Mouse (Mus musculus): ENCODE data around the gene Slc35b2.
A peak's percentile ranks its signal among the peaks of the same experiment; 100 is the strongest.

The Slc35b2 gene

DNA sequence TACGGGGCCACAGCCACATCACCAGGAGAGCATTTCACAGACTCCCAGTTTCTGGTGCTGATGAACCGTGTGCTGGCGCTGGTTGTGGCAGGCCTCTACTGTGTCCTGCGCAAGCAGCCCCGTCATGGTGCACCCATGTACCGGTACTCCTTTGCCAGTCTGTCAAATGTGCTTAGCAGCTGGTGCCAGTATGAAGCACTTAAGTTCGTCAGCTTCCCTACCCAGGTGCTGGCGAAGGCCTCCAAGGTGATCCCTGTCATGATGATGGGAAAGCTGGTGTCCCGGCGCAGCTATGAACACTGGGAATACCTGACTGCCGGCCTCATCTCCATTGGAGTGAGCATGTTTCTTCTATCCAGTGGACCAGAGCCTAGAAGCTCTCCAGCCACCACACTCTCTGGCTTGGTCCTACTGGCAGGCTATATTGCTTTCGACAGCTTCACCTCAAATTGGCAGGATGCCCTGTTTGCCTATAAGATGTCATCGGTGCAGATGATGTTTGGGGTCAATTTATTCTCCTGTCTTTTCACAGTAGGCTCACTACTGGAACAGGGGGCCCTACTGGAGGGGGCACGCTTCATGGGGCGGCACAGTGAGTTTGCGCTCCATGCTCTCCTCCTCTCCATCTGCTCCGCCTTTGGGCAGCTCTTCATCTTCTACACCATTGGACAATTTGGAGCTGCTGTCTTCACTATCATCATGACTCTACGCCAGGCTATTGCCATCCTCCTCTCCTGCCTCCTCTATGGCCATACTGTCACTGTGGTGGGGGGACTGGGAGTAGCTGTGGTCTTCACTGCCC lies 2.9 kb downstream of the Slc35b2 start:
- DNase-seq = no peak

GRCm38 (mm10) chr17:45567162-45567601 lies 3.5 kb downstream of the Slc35b2 start:
- DNase-seq = no peak

DNA sequence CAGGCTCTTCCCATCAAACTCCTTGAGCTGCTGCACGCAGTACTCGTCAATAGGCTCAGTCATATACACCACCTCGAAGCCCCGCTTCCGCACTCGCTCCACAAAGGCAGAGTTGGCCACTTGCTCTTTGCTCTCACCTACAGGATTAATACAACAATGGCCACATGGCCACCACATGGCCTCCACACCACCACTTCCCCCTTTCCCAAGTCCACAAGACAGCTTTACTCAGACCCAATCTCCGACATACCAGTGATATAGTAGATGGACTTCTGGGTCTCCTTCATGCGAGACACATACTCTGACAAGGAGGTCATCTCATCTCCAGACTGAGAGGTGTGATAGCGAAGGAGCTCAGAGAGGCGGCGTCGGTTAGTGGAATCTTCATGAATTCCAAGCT lies 5.3 kb downstream of the Slc35b2 start:
- DNase-seq = no peak

- DNase-seq = no peak
Observed at GRCm38 (mm10) chr17:45569999-45570398, 6.3 kb downstream of the Slc35b2 start.

DNA sequence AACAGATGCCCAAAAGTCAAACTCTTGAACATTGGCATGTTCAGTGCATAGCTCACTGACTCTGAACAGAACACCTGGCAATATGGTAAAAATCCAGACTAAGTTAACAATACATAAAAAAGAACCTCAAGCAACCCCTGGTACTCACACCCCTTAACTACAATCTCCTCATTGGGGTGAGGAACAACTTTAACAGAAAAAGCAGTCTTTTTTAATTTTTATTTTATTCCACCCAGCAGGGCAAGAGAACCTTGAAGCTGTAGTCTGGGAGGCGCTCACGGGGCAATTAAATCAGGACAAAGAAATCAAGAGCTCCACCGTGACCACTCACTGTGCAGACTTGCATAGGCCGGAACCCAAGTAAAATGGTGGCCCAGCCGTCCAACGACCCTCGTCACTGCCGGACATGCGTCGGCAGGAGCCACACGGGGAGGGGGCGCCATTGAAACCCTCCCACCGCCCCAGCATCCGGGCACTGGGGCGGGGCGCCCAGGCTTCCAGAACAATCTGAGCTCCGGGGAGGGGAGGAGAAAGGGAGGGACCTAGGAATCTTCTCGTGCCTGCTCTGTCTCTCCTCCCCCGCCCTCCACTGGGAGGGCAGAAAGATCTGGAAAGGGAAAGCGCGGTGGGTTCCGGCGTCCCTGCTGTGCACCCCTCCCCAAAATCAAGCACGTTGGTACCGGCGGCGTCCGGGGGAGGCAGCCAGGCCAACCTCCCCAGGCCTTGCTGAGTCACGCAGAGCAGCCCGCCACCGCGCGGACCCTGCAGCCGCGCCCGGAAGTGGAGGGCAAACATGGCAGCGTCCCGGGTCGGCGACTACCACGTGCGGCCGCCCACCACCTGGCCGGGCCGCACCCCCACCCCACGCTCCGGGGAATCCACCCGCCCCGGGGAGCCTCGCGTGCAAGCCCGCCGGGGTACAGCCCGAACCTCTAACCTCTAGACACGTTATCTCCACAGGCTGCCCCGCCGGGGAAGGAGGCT lies 8.7 kb downstream of the Slc35b2 start:
- DNase-seq = peak; percentile 92

- DNase-seq = peak; percentile 100
Observed at GRCm38 (mm10) chr17:45573087-45573779, 9.6 kb downstream of the Slc35b2 start, which contains the start of gene Hsp90ab1. TSS of gene Hsp90ab1 (minus strand) at chr17:45573271.

GRCm38 (mm10) chr17:45573780-45574123 lies 10.1 kb downstream of the Slc35b2 start:
- peak; percentile 99 for DNase-seq

- DNase-seq = peak; percentile 76
Observed at GRCm38 (mm10) chr17:45574129-45574761, 10.6 kb downstream of the Slc35b2 start.

DNA sequence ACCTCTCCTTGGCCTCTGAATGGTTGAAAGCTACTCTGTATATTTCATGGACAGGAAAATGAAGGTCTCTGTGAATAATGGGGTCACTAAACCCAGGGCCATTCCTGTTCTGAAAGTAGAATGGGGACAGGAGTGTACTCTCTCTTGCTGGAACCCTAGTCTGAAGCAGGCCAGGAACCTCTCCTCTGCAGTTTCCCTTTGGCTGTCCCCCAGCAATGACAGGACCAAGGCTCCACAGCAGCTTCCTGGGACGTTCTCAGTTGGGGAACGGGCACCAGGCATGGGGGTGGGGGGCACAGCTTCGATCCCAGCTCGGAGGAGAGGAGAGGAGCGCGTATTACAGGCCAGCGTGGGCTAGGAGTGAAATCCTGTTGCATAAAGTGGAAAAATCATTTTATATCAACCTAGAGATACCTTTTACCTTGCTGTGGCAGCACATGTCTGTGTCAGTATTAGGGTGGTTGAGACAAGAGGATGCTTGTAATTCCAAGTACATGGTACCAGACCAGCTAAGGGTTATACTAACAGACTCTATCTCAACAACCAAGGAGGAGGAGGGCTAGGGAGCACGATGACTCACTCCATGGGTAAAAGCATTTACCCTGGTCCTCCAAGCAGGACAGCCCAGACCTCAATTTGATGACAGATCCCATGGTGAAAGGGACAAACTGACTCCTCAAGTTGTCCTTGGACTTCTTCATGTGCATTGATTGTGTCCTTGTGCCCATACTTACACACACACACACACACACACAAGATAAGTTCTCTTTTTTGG lies 11.6 kb downstream of the Slc35b2 start:
- DNase-seq = no peak

GRCm38 (mm10) chr17:45578242-45578641 lies 14.6 kb downstream of the Slc35b2 start:
- DNase-seq = no peak

DNA sequence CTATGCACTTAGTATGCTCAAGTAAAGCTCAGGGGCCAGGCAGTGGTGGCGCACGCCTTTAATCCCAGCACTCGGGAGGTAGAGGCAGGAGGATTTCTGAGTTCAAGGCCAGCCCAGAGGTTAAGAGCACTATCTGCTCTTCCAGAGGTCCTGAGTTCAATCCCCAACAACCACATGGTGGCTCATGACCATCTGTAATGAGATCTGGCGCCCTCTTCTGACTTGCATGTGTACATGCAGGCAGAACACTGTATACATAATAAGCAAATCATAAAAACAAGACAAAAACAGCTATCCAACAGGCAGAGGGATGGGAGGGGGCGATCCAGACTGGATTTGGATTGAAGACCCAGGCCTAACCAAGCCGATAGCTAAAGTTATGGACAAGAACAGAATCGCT lies 15.2 kb downstream of the Slc35b2 start:
- DNase-seq = no peak

GRCm38 (mm10) chr17:45579554-45579953 lies 15.9 kb downstream of the Slc35b2 start:
- peak; percentile 57 for DNase-seq

- DNase-seq = peak; percentile 70
Observed at GRCm38 (mm10) chr17:45580958-45581477, 17.3 kb downstream of the Slc35b2 start.

DNA sequence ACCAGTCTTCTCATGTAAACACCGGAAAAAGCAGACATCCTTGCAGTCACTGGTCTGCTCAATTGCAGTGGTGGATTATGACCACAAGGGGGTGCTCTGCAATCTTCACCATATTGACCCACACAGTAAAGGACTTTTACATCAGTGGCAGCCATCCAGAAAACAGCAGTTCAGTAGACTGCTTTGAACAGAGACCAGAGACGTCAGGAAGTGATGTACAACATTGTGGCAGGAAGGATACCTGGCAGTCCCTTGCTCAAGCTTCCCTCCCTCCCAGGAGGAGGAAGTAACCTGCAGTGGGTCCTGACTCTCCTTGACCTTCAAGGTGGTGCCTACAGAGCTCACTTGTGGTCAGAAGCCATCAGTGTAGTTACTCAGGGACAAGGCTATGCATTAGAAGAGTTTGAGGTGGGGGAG lies 17.9 kb downstream of the Slc35b2 start:
- DNase-seq = peak; percentile 84

DNA sequence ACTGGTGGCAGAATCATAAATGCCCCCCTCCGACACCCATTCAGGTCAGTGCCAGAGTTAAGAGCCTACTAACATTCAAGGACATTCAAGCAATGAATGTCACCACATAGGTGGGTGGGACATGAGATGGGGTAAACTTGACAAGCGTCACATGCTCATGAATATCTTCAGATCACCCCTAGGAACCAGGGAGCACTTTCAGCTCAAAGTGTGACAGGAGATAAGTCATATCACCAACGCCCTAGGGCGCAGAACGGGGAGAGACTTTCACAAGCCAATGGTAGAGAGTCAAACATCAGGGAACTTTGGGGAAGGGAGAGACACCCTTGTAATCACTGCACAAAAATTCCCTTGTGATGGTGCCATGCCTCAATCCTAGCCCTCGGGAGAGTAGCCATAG lies 18.5 kb downstream of the Slc35b2 start:
- DNase-seq = no peak

DNA sequence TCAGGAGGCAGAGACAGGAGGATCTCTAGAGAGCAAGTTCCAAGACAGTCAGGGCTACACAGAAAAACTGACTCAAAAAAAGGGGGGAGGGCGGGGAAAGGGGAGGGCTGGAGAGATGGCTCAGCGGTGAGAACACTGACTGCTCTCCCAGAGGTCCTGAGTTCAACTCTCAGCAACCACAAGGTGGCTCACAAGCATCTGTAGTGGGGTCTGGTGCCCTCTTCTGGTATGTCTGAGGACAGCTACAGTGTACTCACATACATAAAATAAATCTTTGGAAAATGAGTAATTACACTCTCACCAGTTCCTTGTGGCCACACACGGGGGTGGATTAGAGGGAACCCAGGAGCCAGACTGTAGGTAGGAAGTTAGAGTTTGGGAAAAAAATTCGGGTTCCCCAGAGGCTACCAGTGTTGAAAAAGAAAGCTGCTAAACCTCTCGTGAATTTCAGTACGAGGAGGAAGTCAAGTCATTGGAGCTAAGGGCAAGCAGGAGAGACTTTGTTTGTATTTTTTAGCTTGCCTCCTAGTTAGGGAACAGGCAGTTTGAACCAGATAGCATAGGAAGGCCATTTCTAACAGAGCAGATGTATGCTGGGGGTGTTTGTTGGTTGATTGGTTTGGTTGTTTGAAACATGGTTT lies 19.2 kb downstream of the Slc35b2 start:
- peak; percentile 47 for DNase-seq

DNA sequence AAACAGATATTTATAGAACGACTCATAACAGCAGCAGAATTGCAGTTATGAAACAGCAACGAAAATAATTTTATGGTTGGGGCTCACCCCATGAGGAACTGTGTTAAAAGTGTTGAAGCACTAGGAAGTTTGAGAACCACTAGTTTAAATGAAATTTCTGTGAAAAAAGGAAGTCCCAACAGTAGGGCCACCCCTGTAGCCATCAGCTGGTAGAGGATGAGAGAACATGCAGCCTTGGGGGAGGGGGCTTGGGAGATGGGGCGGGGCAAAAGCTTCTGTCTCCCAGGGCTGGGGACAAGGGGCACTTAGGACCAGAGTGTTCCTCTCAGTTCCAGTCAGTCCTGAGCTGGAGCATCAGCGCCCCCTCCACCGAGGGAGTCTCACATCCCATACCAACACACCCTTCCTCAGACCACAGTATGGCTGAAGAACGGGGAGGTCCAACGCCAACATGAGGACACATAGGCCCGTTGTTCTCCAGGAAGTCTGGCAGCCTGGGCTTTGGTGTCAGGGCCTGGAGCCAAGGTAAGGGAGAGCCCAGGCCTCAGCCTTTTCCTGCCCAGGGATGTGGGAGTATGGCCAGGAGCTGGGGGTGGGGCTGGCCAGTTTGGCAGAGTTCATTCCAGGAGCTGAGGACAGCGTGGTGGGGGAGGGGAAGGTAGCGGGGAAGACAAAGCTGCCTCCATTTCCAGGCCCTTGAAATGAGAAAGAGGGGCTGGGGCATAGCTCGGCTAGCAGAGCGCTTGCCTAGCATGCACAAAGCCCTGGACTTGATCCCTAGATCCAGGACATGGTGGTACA lies 20.6 kb downstream of the Slc35b2 start:
- peak; percentile 90 for DNase-seq

GRCm38 (mm10) chr17:45584939-45585678 lies 21.4 kb downstream of the Slc35b2 start:
- DNase-seq = peak; percentile 87
